Mouse (Mus musculus) neural tube, embryonic 11.5 days (tissue): ENCODE measurements around the gene Sfxn2. TPM values are rescaled to one million over a fixed set of nuclear protein-coding genes. Genes with fewer than 3 reads are reported as not detected.

ENCODE experiments used
- ATAC-seq: fragments of 200-750 bp; cut with Nextera tagmentation; 2 replicates; pipeline ENCODE4 v1.8.0; 2017; ENCODE audit warnings: moderate number of reproducible peaks, mild to moderate bottlenecking, moderate TSS enrichment, moderate library complexity; ENCODE audit not compliant: insufficient read depth, low FRiP score, low TSS enrichment
- DNase-seq: peaks from one replicate; pipeline ENCODE4 v3.0.0-alpha.2; 2015; ENCODE audit warnings: low spot score
- H3K27ac ChIP-seq: fragments of 300-500 bp; sonication (generic); 2 replicates; pipeline ENCODE4 v1.5.1; 2014; ENCODE audit warnings: low read depth, mild to moderate bottlenecking, low read length
- H3K27me3 ChIP-seq: fragments of 300-500 bp; sonication (generic); 2 replicates; pipeline ENCODE4 v1.6.1; 2014; ENCODE audit warnings: mild to moderate bottlenecking, low read length, mixed read lengths; ENCODE audit not compliant: control insufficient read depth, insufficient read depth
- H3K36me3 ChIP-seq: fragments of 300-500 bp; sonication (generic); 2 replicates; pipeline ENCODE4 v1.6.1; 2014; ENCODE audit warnings: mild to moderate bottlenecking, low read length, moderate library complexity, mixed read lengths; ENCODE audit not compliant: control insufficient read depth, insufficient read depth
- H3K4me1 ChIP-seq: fragments of 300-500 bp; sonication (generic); 2 replicates; pipeline ENCODE4 v1.6.1; 2014; ENCODE audit warnings: low read length, mixed read lengths; ENCODE audit not compliant: control insufficient read depth, insufficient read depth
- H3K4me2 ChIP-seq: fragments of 300-500 bp; sonication (generic); 2 replicates; pipeline ENCODE4 v1.6.1; 2014; ENCODE audit warnings: low read depth, mild to moderate bottlenecking, moderate library complexity
- H3K4me3 ChIP-seq: fragments of 300-500 bp; sonication (generic); 2 replicates; pipeline ENCODE4 v1.5.1; 2014; ENCODE audit warnings: low read depth, low read length
- H3K9ac ChIP-seq: fragments of 300-500 bp; sonication (generic); 2 replicates; pipeline ENCODE4 v1.6.1; 2014; ENCODE audit warnings: mild to moderate bottlenecking, low read length
- H3K9me3 ChIP-seq: fragments of 300-500 bp; sonication (generic); 2 replicates; pipeline ENCODE4 v1.6.1; 2016; ENCODE audit warnings: low read length; ENCODE audit not compliant: control insufficient read depth
- WGBS: fragments of 180-500 bp; shearing (Covaris S2); extraction: QIAGEN DNeasy Blood & Tissue Kit; methylation state at CpG from one replicate; pipeline ENCODE4 v1.1.7; 2014; 5-methylcytosine and 5-hydroxymethylcytosine counted together
- polyA plus RNA-seq: library from polyadenylated mRNA; unstranded; fragments of >200 nt; fragmentation: Nextera tagmentation; extraction: Ambion mirVana; gene quantifications from 2 replicates; pipeline ENCODE4 v1.2.1, GENCODE M21; 2014

Sfxn2 gene
- polyA plus RNA-seq, 1 experiment from 2014 or later, result 12.7 TPM

GRCm38 (mm10) chr19:46534542-46535098 lies 38.5 kb upstream of the Sfxn2 start:
- H3K27me3 ChIP-seq, result no peaks in the 10 kb centered on the region
- no peak overlapping the region for H3K27ac ChIP-seq
- ATAC-seq, result no peak
- 25% methylated on average over 6 of the region's 6 CpGs for WGBS
- H3K36me3 ChIP-seq, result no peaks in the 10 kb centered on the region
- H3K9ac ChIP-seq, result no peak overlapping the region
- DNase-seq, result no peak
- no peaks in the 10 kb centered on the region for H3K9me3 ChIP-seq
- no peak overlapping the region for H3K4me3 ChIP-seq
- peaks cover 41% of the 10 kb centered on the region for H3K4me1 ChIP-seq
- H3K4me2 ChIP-seq, result no peak overlapping the region

GRCm38 (mm10) chr19:46537357-46537756 lies 35.8 kb upstream of the Sfxn2 start:
- Histone ChIP-seq H3K27ac (no peak overlapping the region), H3K4me1 (peaks cover 16% of the 10 kb centered on the region), H3K9ac (no peak overlapping the region), H3K9me3 (no peaks in the 10 kb centered on the region), H3K4me3 (no peak overlapping the region), H3K36me3 (peaks cover 2% of the 10 kb centered on the region; the same call in 1 of the 2 replicates), H3K4me2 (no peak overlapping the region), H3K27me3 (no peaks in the 10 kb centered on the region)
- WGBS, result 94% methylated on average over 9 of the region's 9 CpGs
- DNase-seq (no peak), ATAC-seq (no peak)

GRCm38 (mm10) chr19:46538213-46538612 lies 35.0 kb upstream of the Sfxn2 start:
- DNase-seq (no peak), ATAC-seq (no peak)
- Histone ChIP-seq H3K27me3 (no peaks in the 10 kb centered on the region), H3K27ac (no peak overlapping the region), H3K4me1 (peaks cover 9% of the 10 kb centered on the region), H3K4me3 (no peak overlapping the region), H3K4me2 (no peak overlapping the region), H3K9me3 (no peaks in the 10 kb centered on the region), H3K36me3 (peaks cover 2% of the 10 kb centered on the region; the same call in 1 of the 2 replicates), H3K9ac (no peak overlapping the region)
- 84% methylated on average over 6 of the region's 6 CpGs for WGBS

DNA sequence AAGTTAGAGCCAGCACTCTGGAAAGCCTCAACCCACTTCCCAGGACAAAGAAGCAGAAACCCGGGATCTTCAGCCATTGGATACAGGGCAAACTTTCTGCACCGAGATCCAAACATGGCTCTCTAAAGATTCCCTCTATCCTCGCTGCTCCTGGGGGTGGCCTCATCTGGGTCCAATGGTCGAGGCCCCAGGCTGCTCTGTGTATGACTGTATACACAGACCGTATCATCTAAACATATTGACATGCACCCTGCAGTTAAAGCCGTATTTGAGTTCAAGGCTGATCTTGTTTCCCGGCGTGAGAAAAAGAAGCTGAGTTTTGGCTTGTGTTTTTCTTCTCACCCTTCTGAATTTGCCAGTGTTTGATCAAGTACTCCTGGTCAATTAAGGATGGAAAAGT lies 30.4 kb upstream of the Sfxn2 start:
- ATAC-seq, result no peak
- 84% methylated on average over 8 of the region's 8 CpGs for WGBS
- Histone ChIP-seq H3K27ac (no peak overlapping the region), H3K4me1 (no peaks in the 10 kb centered on the region), H3K9me3 (no peaks in the 10 kb centered on the region), H3K36me3 (peaks cover 2% of the 10 kb centered on the region), H3K4me3 (no peak overlapping the region), H3K27me3 (no peaks in the 10 kb centered on the region), H3K9ac (no peak overlapping the region), H3K4me2 (no peak overlapping the region)
- no peak for DNase-seq

DNA sequence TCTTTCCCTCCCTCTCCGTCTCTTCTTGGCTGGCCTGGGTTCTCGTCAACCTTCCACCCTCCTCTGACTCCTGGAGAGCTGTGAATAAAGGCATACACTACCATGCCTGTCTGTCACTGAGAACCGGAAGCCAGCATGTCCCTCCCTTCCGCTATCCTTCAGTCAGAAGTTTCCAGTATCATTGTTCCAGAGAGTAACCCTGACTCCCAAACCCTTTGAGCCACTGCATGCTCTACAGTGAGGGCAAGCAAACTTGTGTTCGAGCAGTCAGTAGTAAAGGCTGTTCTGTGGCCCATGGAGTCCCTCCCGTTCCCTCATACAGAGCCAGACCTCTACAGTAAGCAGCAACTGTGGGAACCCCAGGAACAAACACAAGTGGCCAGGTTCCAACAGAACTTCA lies 25.6 kb upstream of the Sfxn2 start:
- no peaks in the 10 kb centered on the region for H3K9me3 ChIP-seq
- no peak overlapping the region for H3K4me2 ChIP-seq
- WGBS, result 91% methylated on average over 6 of the region's 6 CpGs
- no peak overlapping the region for H3K9ac ChIP-seq
- H3K36me3 ChIP-seq, result peaks cover 14% of the 10 kb centered on the region
- ATAC-seq, result no peak
- no peak overlapping the region for H3K4me3 ChIP-seq
- no peak for DNase-seq
- no peak overlapping the region for H3K27ac ChIP-seq
- no peaks in the 10 kb centered on the region for H3K27me3 ChIP-seq
- no peaks in the 10 kb centered on the region; the same call in 1 of the 2 replicates for H3K4me1 ChIP-seq

GRCm38 (mm10) chr19:46548110-46548509 lies 25.1 kb upstream of the Sfxn2 start:
- no peak overlapping the region for H3K4me2 ChIP-seq
- ATAC-seq, result no peak
- 60% methylated on average over 10 of the region's 10 CpGs for WGBS
- H3K4me1 ChIP-seq, result no peaks in the 10 kb centered on the region; the same call in 1 of the 2 replicates
- H3K4me3 ChIP-seq, result no peak overlapping the region
- H3K9ac ChIP-seq, result no peak overlapping the region
- DNase-seq, result peak; percentile 26
- H3K9me3 ChIP-seq, result no peaks in the 10 kb centered on the region
- H3K36me3 ChIP-seq, result peaks cover 14% of the 10 kb centered on the region
- H3K27ac ChIP-seq, result no peak overlapping the region
- H3K27me3 ChIP-seq, result no peaks in the 10 kb centered on the region

DNA sequence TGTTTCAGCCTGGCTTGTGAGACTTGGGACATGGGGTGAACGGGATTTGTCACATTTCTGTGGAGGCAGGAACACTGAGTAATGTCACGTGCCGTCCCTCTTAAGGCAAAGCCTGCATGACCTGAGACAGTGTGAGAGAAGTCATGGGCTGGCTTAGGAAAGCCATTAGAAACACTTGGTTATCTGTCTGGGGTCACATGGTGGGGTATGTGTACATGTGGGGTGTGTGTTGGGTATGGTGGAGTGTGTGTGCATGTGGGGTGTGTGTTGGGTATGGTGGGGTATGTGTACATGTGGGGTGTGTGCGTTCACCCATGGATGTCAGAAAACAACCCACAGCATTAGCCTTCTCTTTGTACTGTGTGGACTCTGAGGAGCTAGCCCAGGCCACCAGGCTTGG lies 22.8 kb upstream of the Sfxn2 start:
- peaks cover 14% of the 10 kb centered on the region for H3K36me3 ChIP-seq

DNA sequence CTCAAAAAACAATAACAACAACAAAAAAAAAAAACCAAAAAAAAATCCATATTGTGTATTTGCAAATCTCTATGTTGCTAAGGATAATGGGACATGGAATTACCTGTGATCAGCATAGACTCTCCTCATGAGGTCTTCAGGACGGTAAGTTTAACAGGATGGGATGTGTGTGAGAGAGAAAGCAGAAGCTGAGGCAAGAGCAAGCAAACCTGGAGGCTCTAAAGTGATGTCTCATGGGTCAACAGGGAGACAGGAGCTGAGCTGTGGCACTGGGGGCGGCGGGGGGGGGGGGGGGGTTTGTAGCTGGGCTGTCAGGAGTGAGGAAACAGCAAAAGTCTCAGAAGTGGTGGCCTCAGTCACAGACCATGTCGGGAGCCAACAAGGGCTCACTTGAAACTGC lies 20.7 kb upstream of the Sfxn2 start:
- Histone ChIP-seq H3K9ac (no peak overlapping the region), H3K9me3 (no peaks in the 10 kb centered on the region), H3K27ac (no peak overlapping the region), H3K27me3 (no peaks in the 10 kb centered on the region), H3K4me3 (no peak overlapping the region), H3K4me2 (no peak overlapping the region), H3K4me1 (no peaks in the 10 kb centered on the region; the same call in 1 of the 2 replicates), H3K36me3 (peaks cover 14% of the 10 kb centered on the region)
- 95% methylated on average over 3 of the region's 4 CpGs for WGBS
- no peak for DNase-seq
- no peak for ATAC-seq

More for the DNA sequence above, 22.8 kb upstream of the Sfxn2 start:
- no peak overlapping the region for H3K4me2 ChIP-seq
- H3K27ac ChIP-seq, result no peak overlapping the region
- no peak for DNase-seq
- H3K4me3 ChIP-seq, result no peak overlapping the region
- no peaks in the 10 kb centered on the region for H3K27me3 ChIP-seq
- no peaks in the 10 kb centered on the region for H3K9me3 ChIP-seq
- 91% methylated on average over 4 of the region's 4 CpGs for WGBS
- no peaks in the 10 kb centered on the region; the same call in 1 of the 2 replicates for H3K4me1 ChIP-seq
- no peak overlapping the region for H3K9ac ChIP-seq
- no peak for ATAC-seq

DNA sequence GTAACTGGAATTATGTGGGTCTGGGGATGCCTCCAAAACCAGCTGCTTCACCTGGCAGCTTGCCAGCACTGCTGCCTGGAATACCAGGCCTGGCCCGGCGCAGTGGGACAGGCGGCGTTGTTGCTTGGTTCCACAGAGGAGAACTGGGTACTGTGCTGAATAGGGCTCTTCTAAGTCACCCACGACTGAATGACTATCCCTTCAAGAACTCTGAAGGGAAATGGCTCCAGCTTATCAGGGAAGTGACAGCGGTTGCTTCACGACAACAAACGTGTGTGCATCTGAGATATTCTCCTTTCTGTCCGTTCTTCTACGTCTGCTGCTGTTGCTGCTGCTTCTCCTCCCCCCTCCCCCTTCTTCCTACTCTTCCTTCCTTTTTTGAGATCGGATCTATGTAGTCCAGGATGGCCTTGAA lies 19.6 kb upstream of the Sfxn2 start:
- no peaks in the 10 kb centered on the region for H3K9me3 ChIP-seq
- DNase-seq (no peak), ATAC-seq (no peak)
- no peaks in the 10 kb centered on the region for H3K27me3 ChIP-seq
- 83% methylated on average over 11 of the region's 11 CpGs for WGBS
- H3K36me3 ChIP-seq, result peaks cover 16% of the 10 kb centered on the region
- H3K4me3 ChIP-seq, result no peak overlapping the region
- H3K4me1 ChIP-seq, result no peaks in the 10 kb centered on the region
- H3K9ac ChIP-seq, result no peak overlapping the region
- no peak overlapping the region for H3K4me2 ChIP-seq
- no peak overlapping the region for H3K27ac ChIP-seq
